Mouse (Mus musculus): ENCODE results near the gene Fgf2. TPM values are rescaled to one million over a fixed set of nuclear protein-coding genes. Genes with fewer than 3 reads are reported as not detected.

Gene Fgf2
- 0.35 TPM in 2 replicates for polyA plus RNA-seq (2015; fragmentation: Nextera tagmentation; extraction: Ambion mirVana)

- under 1% methylated on average over 74 of the region's 75 CpGs for WGBS
- ATAC-seq = peak; percentile 81
These were observed at the start of gene Fgf2 for GRCm38 (mm10) chr3:37348221-37349165. Gene Fgf2 (plus strand): TSS chr3:37348346.

GRCm38 (mm10) chr3:37299470-37299869 is 48.7 kb upstream of the Fgf2 start:
- Histone ChIP-seq H3K4me2 (replicated peaks) (no peak overlapping the region), H3K4me1 (replicated peaks) (no peaks in the 10 kb centered on the region), H3K27me3 (no peaks in the 10 kb centered on the region), H3K27ac (no peak overlapping the region), H3K9me3 (no peaks in the 10 kb centered on the region), H3K4me3 (replicated peaks) (no peak overlapping the region), H3K9ac (replicated peaks) (no peak overlapping the region), H3K36me3 (no peaks in the 10 kb centered on the region)
- ATAC-seq = no peak
- 74% methylated on average over 3 of the region's 3 CpGs for WGBS

More at GRCm38 (mm10) chr3:37348221-37349165, at the start of gene Fgf2:
- Histone ChIP-seq H3K4me1 (replicated peaks) (peaks cover 15% of the 10 kb centered on the region), H3K27me3 (peaks cover 38% of the 10 kb centered on the region), H3K27ac (no peak within 1 kb of the TSS), H3K36me3 (no peaks in the 10 kb centered on the region), H3K4me2 (replicated peaks) (peak within 1 kb of the TSS; percentile 100), H3K9ac (replicated peaks) (peak within 1 kb of the TSS; percentile 76), H3K4me3 (replicated peaks) (peak within 1 kb of the TSS; percentile 70), H3K9me3 (no peaks in the 10 kb centered on the region)

GRCm38 (mm10) chr3:37302685-37303084 is 45.5 kb upstream of the Fgf2 start:
- Histone ChIP-seq H3K9me3 (no peaks in the 10 kb centered on the region), H3K9ac (replicated peaks) (no peak overlapping the region), H3K27me3 (no peaks in the 10 kb centered on the region), H3K4me3 (replicated peaks) (no peak overlapping the region), H3K4me2 (replicated peaks) (no peak overlapping the region), H3K36me3 (no peaks in the 10 kb centered on the region), H3K27ac (no peak overlapping the region), H3K4me1 (replicated peaks) (no peaks in the 10 kb centered on the region)
- ATAC-seq = no peak
- 47% methylated on average over 12 of the region's 12 CpGs for WGBS

GRCm38 (mm10) chr3:37303392-37304139 is 44.6 kb upstream of the Fgf2 start:
- no peaks in the 10 kb centered on the region for H3K4me1 ChIP-seq (replicated peaks)
- no peak overlapping the region for H3K4me3 ChIP-seq (replicated peaks)
- no peaks in the 10 kb centered on the region for H3K9me3 ChIP-seq
- 81% methylated on average over 8 of the region's 8 CpGs for WGBS
- H3K27ac ChIP-seq = no peak overlapping the region
- no peak for ATAC-seq
- H3K27me3 ChIP-seq = no peaks in the 10 kb centered on the region
- no peak overlapping the region for H3K4me2 ChIP-seq (replicated peaks)
- H3K9ac ChIP-seq (replicated peaks) = no peak overlapping the region
- no peaks in the 10 kb centered on the region for H3K36me3 ChIP-seq

GRCm38 (mm10) chr3:37311897-37312369 is 36.2 kb upstream of the Fgf2 start:
- H3K27me3 ChIP-seq = no peaks in the 10 kb centered on the region
- WGBS = 4% methylated on average over 10 of the region's 10 CpGs
- peak overlapping the region; percentile 79 for H3K4me3 ChIP-seq (replicated peaks)
- peak overlapping the region; percentile 54; the same call in 1 of the 2 replicates for H3K27ac ChIP-seq
- peak overlapping the region; percentile 86 for H3K9ac ChIP-seq (replicated peaks)
- H3K36me3 ChIP-seq = no peaks in the 10 kb centered on the region
- no peaks in the 10 kb centered on the region for H3K9me3 ChIP-seq
- H3K4me1 ChIP-seq (replicated peaks) = peaks cover 11% of the 10 kb centered on the region
- ATAC-seq = no peak
- peak overlapping the region; percentile 69 for H3K4me2 ChIP-seq (replicated peaks)

GRCm38 (mm10) chr3:37312370-37312941 is 35.7 kb upstream of the Fgf2 start, which contains the start of the genes Bbs12 and Cetn4:
Gene Bbs12 (plus strand): TSS chr3:37312554.
Gene Cetn4 (minus strand): TSS chr3:37312708.
- Histone ChIP-seq H3K36me3 (no peaks in the 10 kb centered on the region), H3K27me3 (no peaks in the 10 kb centered on the region), H3K4me2 (replicated peaks) (peak within 1 kb of the TSS; percentile 69), H3K9ac (replicated peaks) (peak within 1 kb of the TSS; percentile 86), H3K27ac (peak within 1 kb of the TSS; percentile 54), H3K9me3 (no peaks in the 10 kb centered on the region), H3K4me3 (replicated peaks) (peak within 1 kb of the TSS; percentile 79), H3K4me1 (replicated peaks) (peaks cover 11% of the 10 kb centered on the region)
- ATAC-seq = peak; percentile 100
- 0% methylated on average over 52 of the region's 54 CpGs for WGBS

- no peak overlapping the region; the same call in 1 of the 2 replicates for H3K9ac ChIP-seq (replicated peaks)
- H3K4me2 ChIP-seq (replicated peaks) = peak overlapping the region; percentile 69
- no peaks in the 10 kb centered on the region for H3K36me3 ChIP-seq
- H3K27me3 ChIP-seq = no peaks in the 10 kb centered on the region
- peak overlapping the region; percentile 79 for H3K4me3 ChIP-seq (replicated peaks)
- peaks cover 11% of the 10 kb centered on the region for H3K4me1 ChIP-seq (replicated peaks)
- no peak overlapping the region for H3K27ac ChIP-seq
- H3K9me3 ChIP-seq = no peaks in the 10 kb centered on the region
- ATAC-seq = no peak
- 38% methylated on average over 1 of the region's 1 CpGs for WGBS
These were observed 34.8 kb upstream of the Fgf2 start for GRCm38 (mm10) chr3:37313371-37313770.

- 97% methylated on average over 1 of the region's 1 CpGs for WGBS
- H3K36me3 ChIP-seq = peaks cover 12% of the 10 kb centered on the region
- no peak overlapping the region for H3K4me2 ChIP-seq (replicated peaks)
- no peaks in the 10 kb centered on the region for H3K27me3 ChIP-seq
- H3K4me3 ChIP-seq (replicated peaks) = no peak overlapping the region
- no peak for ATAC-seq
- no peaks in the 10 kb centered on the region for H3K9me3 ChIP-seq
- H3K4me1 ChIP-seq (replicated peaks) = peaks cover 11% of the 10 kb centered on the region
- H3K27ac ChIP-seq = no peak overlapping the region
- no peak overlapping the region for H3K9ac ChIP-seq (replicated peaks)
These were observed 31.9 kb upstream of the Fgf2 start for GRCm38 (mm10) chr3:37316233-37316632.

GRCm38 (mm10) chr3:37324310-37324709 is 23.8 kb upstream of the Fgf2 start:
- no peak for ATAC-seq
- Histone ChIP-seq H3K27me3 (no peaks in the 10 kb centered on the region), H3K4me3 (replicated peaks) (no peak overlapping the region), H3K27ac (no peak overlapping the region), H3K9me3 (no peaks in the 10 kb centered on the region), H3K9ac (replicated peaks) (no peak overlapping the region), H3K4me2 (replicated peaks) (no peak overlapping the region), H3K4me1 (replicated peaks) (no peaks in the 10 kb centered on the region), H3K36me3 (peaks cover 9% of the 10 kb centered on the region)
- 48% methylated on average over 3 of the region's 3 CpGs for WGBS

GRCm38 (mm10) chr3:37325317-37326112 is 22.6 kb upstream of the Fgf2 start:
- Histone ChIP-seq H3K4me1 (replicated peaks) (no peaks in the 10 kb centered on the region), H3K36me3 (peaks cover 3% of the 10 kb centered on the region; the same call in 1 of the 2 replicates), H3K4me2 (replicated peaks) (no peak overlapping the region), H3K9ac (replicated peaks) (no peak overlapping the region), H3K27ac (no peak overlapping the region), H3K27me3 (no peaks in the 10 kb centered on the region), H3K4me3 (replicated peaks) (no peak overlapping the region), H3K9me3 (no peaks in the 10 kb centered on the region)
- ATAC-seq = no peak
- 92% methylated on average over 5 of the region's 5 CpGs for WGBS

GRCm38 (mm10) chr3:37326627-37327026 is 21.5 kb upstream of the Fgf2 start:
- 94% methylated on average over 3 of the region's 3 CpGs for WGBS
- no peaks in the 10 kb centered on the region for H3K4me1 ChIP-seq (replicated peaks)
- ATAC-seq = no peak
- H3K9ac ChIP-seq (replicated peaks) = no peak overlapping the region
- no peaks in the 10 kb centered on the region for H3K36me3 ChIP-seq
- no peak overlapping the region for H3K4me3 ChIP-seq (replicated peaks)
- H3K9me3 ChIP-seq = no peaks in the 10 kb centered on the region
- H3K27me3 ChIP-seq = no peaks in the 10 kb centered on the region
- no peak overlapping the region for H3K4me2 ChIP-seq (replicated peaks)
- no peak overlapping the region for H3K27ac ChIP-seq
